Mouse (Mus musculus) gastrocnemius, adult 18-20 months (tissue): ENCODE measurements around the gene Ift81. TPM values are rescaled to one million over a fixed set of nuclear protein-coding genes. Genes with fewer than 3 reads are reported as not detected.

Source experiments
- total RNA-seq, 2 experiments: library from RNA; stranded (reverse); gene quantifications; 2 replicates each; pipeline ENCODE4 v1.2.3; 2021

Ift81 gene
- total RNA-seq, 2 experiments from 2014 or later, result 3.4 to 4.7 TPM

Other genes with a start within 250 kb of the Ift81 start
- gene Gpn3, start 242.6 kb downstream of the Ift81 start, total RNA-seq, result 10 to 100 TPM; 32.8 to 35.3 TPM
- gene Fam216a, start 242.2 kb downstream of the Ift81 start, total RNA-seq, result 1 to 10 TPM; 4.5 to 5.4 TPM
- gene Arpc3, start 222.6 kb downstream of the Ift81 start, total RNA-seq, result 10 to 100 TPM; 54.0 to 63.0 TPM
- gene Anapc7, start 192.8 kb downstream of the Ift81 start, total RNA-seq, result 10 to 100 TPM; 14.9 to 16.0 TPM
- 100 to 1,000 TPM; 447 to 563 TPM for gene Atp2a2, start 112.3 kb downstream of the Ift81 start, total RNA-seq
- gene P2rx7, start 29.4 kb upstream of the Ift81 start, total RNA-seq, result 1 to 10 TPM; 1.3 to 1.5 TPM
- gene P2rx4, start 93.0 kb upstream of the Ift81 start, total RNA-seq, result 1 to 10 TPM; 3.8 to 5.3 TPM
- 1 to 10 TPM; 3.0 to 3.9 TPM for gene Camkk2, start 164.9 kb upstream of the Ift81 start, total RNA-seq
- gene Anapc5, start 206.8 kb upstream of the Ift81 start, total RNA-seq, result 100 to 1,000 TPM; 466 to 498 TPM
- gene Rnf34, start 235.5 kb upstream of the Ift81 start, total RNA-seq, result 10 to 100 TPM; 17.6 to 20.7 TPM